Comparison of ENCODE assay signal across 11 mouse cellular contexts in the genomic region with DNA sequence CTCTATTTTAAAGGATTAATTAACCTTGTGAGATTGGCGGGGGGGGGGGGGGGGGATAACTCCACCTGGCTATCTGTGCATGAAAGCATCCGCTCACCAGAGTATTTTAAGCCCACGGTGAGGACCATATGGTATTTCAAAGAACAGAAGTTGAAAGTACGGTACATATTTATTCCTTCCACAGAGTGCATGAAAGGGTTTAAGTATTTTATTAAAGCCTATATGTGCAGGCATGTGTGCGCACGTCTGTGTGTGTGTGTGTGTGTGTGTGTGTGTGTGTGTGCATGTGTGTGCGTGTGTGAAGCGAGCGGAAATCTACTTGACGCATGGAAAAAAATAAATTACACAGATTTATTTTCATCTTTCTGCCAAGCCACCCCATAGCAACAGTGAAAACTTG. TPM values are rescaled to one million over a fixed set of nuclear protein-coding genes. Genes with fewer than 3 reads are reported as not detected.
DNase-seq lines count a peak whose midpoint lies in the region; ATAC-seq and TF ChIP-seq lines count a peak whose summit lies in the region.
"Had no signal": no experiment of that assay in that cellular context is flagged by ENCODE, and none has a peak within 500 bp of the region (broad histone marks: within the 10 kb centered on the region; RNA-seq: fewer than 3 reads in every experiment).

No protein-coding gene starts in this region.

- no peak overlapping the region for H3K9ac ChIP-seq in kidney, postnatal 0 days (ENCODE audit: low read depth, low read length)
- peak overlapping the region; percentile 49 for H3K9ac ChIP-seq in forebrain, embryonic 12.5 days
- no peak overlapping the region for H3K9ac ChIP-seq in hindbrain, postnatal 0 days (replicated peaks; ENCODE audit: low read length)
- peak overlapping the region; percentile 57 for H3K9ac ChIP-seq in neural tube, embryonic 13.5 days

- TF ChIP-seq CTCF in kidney, postnatal 0 days (IDR thresholded peaks at IDR 0.05; ENCODE audit: low read depth), result no peak
- TF ChIP-seq CTCF in hindbrain, postnatal 0 days (IDR thresholded peaks at IDR 0.05; ENCODE audit: low read depth), result no peak

- H3K4me2 ChIP-seq in kidney, postnatal 0 days (ENCODE audit: low read length), result peak overlapping the region; percentile 21
- peak overlapping the region; percentile 53 for H3K4me2 ChIP-seq in forebrain, embryonic 12.5 days
- peak overlapping the region; percentile 50 for H3K4me2 ChIP-seq in hindbrain, postnatal 0 days (ENCODE audit: low read depth, low read length)
- peak overlapping the region; percentile 47 for H3K4me2 ChIP-seq in neural tube, embryonic 13.5 days

- no peak for DNase-seq in kidney, postnatal 0 days (ENCODE audit: low spot score)
- DNase-seq in kidney, adult 8-10 months, result no peak
- DNase-seq in hindbrain, postnatal 0 days (ENCODE audit: low spot score), result peak; percentile 12
- no peak for DNase-seq in gastrocnemius, postnatal 25 days
- no peak for DNase-seq in lung, postnatal 4 days
- no peak for DNase-seq in lung, postnatal 10 days
- DNase-seq: adrenal gland, postnatal 14 days; layer of hippocampus, postnatal 36 days had no signal

- no peak overlapping the region for H3K27ac ChIP-seq in kidney, postnatal 0 days
- peak overlapping the region; percentile 71; the same call in 1 of the 2 replicates for H3K27ac ChIP-seq in forebrain, embryonic 12.5 days
- H3K27ac ChIP-seq in hindbrain, postnatal 0 days, result no peak overlapping the region
- no peak overlapping the region for H3K27ac ChIP-seq in neural tube, embryonic 13.5 days (replicated peaks)

- WGBS in kidney, postnatal 0 days, result 59% methylated on average over 10 of the region's 10 CpGs
- WGBS in forebrain, embryonic 12.5 days, result 27% methylated on average over 10 of the region's 10 CpGs
- whole genome bisulfite sequencing in hindbrain, postnatal 0 days, result 25% methylated on average over 10 of the region's 10 CpGs
- WGBS in neural tube, embryonic 13.5 days, result 41% methylated on average over 10 of the region's 10 CpGs

- H3K4me3 ChIP-seq in kidney, postnatal 0 days (replicated peaks; ENCODE audit: low read depth, low read length), result no peak overlapping the region
- peak overlapping the region; percentile 19 for H3K4me3 ChIP-seq in forebrain, embryonic 12.5 days (replicated peaks)
- no peak overlapping the region for H3K4me3 ChIP-seq in hindbrain, postnatal 0 days (ENCODE audit: low read length)
- peak overlapping the region; percentile 9; the same call in 1 of the 2 replicates for H3K4me3 ChIP-seq in neural tube, embryonic 13.5 days

- no peak for ATAC-seq in kidney, postnatal 0 days (replicated peaks; ENCODE audit: low FRiP score, low read depth)
- ATAC-seq in forebrain, embryonic 12.5 days (ENCODE audit: low FRiP score), result peak; percentile 49
- ATAC-seq in hindbrain, postnatal 0 days, result peak; percentile 38; the same call in 1 of the 2 replicates
- ATAC-seq in neural tube, embryonic 13.5 days (ENCODE audit: low read depth), result no peak; the same call in 1 of the 2 replicates
- ATAC-seq: lung, postnatal 0 days had no signal

- H3K4me1 ChIP-seq in kidney, postnatal 0 days (replicated peaks; ENCODE audit: insufficient read depth, low read length), result no peaks in the 10 kb centered on the region; the same call in 1 of the 2 replicates
- peaks cover 18% of the 10 kb centered on the region for H3K4me1 ChIP-seq in forebrain, embryonic 12.5 days
- no peaks in the 10 kb centered on the region; the same call in 1 of the 2 replicates for H3K4me1 ChIP-seq in hindbrain, postnatal 0 days (ENCODE audit: insufficient read depth, low read length)
- peaks cover 15% of the 10 kb centered on the region for H3K4me1 ChIP-seq in neural tube, embryonic 13.5 days (replicated peaks)

- no peaks in the 10 kb centered on the region for H3K27me3 ChIP-seq in kidney, postnatal 0 days (ENCODE audit: insufficient read depth, low read length)
- peaks cover 31% of the 10 kb centered on the region for H3K27me3 ChIP-seq in forebrain, embryonic 12.5 days
- no peaks in the 10 kb centered on the region for H3K27me3 ChIP-seq in hindbrain, postnatal 0 days (ENCODE audit: insufficient read depth, low read length)
- H3K27me3 ChIP-seq in neural tube, embryonic 13.5 days, result peaks cover 6% of the 10 kb centered on the region; the same call in 1 of the 2 replicates

- H3K9me3 ChIP-seq in kidney, postnatal 0 days (replicated peaks; ENCODE audit: low read length), result no peaks in the 10 kb centered on the region
- H3K9me3 ChIP-seq in forebrain, embryonic 12.5 days, result no peaks in the 10 kb centered on the region
- H3K9me3 ChIP-seq in hindbrain, postnatal 0 days (ENCODE audit: low read length), result no peaks in the 10 kb centered on the region
- no peaks in the 10 kb centered on the region for H3K9me3 ChIP-seq in neural tube, embryonic 13.5 days

- no peaks in the 10 kb centered on the region for H3K36me3 ChIP-seq in kidney, postnatal 0 days (ENCODE audit: insufficient read depth, low read length)
- no peaks in the 10 kb centered on the region for H3K36me3 ChIP-seq in forebrain, embryonic 12.5 days (replicated peaks)
- no peaks in the 10 kb centered on the region for H3K36me3 ChIP-seq in hindbrain, postnatal 0 days (ENCODE audit: insufficient read depth, low read length)
- no peaks in the 10 kb centered on the region for H3K36me3 ChIP-seq in neural tube, embryonic 13.5 days

RNA-seq across cellular contexts. Expression of gene Ccne1, which starts 32.4 kb away (rescaled TPM):
- 20.2 and 24.2 TPM in 2 replicates for polyA plus RNA-seq in kidney, postnatal 0 days (2015; fragmentation: Nextera tagmentation; extraction: Ambion mirVana)
- 43.4 and 44.1 TPM in 2 replicates for polyA plus RNA-seq in forebrain, embryonic 12.5 days (2016; fragmentation: Nextera tagmentation; extraction: Ambion mirVana)
- total RNA-seq in hindbrain, postnatal 0 days (2014; rRNA removed), result 11.5 and 15.7 TPM in 2 replicates
- polyA plus RNA-seq in hindbrain, postnatal 0 days (2015; fragmentation: Nextera tagmentation; extraction: Ambion mirVana), result 19.7 and 20.6 TPM in 2 replicates
- polyA plus RNA-seq in neural tube, embryonic 13.5 days (2015; fragmentation: Nextera tagmentation; extraction: Ambion mirVana), result 18.1 and 18.2 TPM in 2 replicates
- 1 to 10 TPM in 1 of 2 experiments, under 1 TPM in 1; 0.33 to 1.3 TPM for total RNA-seq in gastrocnemius, postnatal 25 days (2021)

RNA-seq across cellular contexts. Expression of gene Uri1, which starts 51.6 kb away (rescaled TPM):
- 52.1 and 57.9 TPM in 2 replicates for polyA plus RNA-seq in kidney, postnatal 0 days (2015; fragmentation: Nextera tagmentation; extraction: Ambion mirVana)
- 45.9 and 46.7 TPM in 2 replicates for polyA plus RNA-seq in forebrain, embryonic 12.5 days (2016; fragmentation: Nextera tagmentation; extraction: Ambion mirVana)
- total RNA-seq in hindbrain, postnatal 0 days (2014; rRNA removed), result 28.0 and 29.1 TPM in 2 replicates
- 37.2 and 38.3 TPM in 2 replicates for polyA plus RNA-seq in hindbrain, postnatal 0 days (2015; fragmentation: Nextera tagmentation; extraction: Ambion mirVana)
- 40.8 and 41.2 TPM in 2 replicates for polyA plus RNA-seq in neural tube, embryonic 13.5 days (2015; fragmentation: Nextera tagmentation; extraction: Ambion mirVana)
- 10 to 100 TPM; 20.5 to 25.2 TPM for total RNA-seq in gastrocnemius, postnatal 25 days (2021)

Comparison
In these comparisons a context has a peak if more than half of its experiments do, and no peak if none do; other contexts are left out.
1. ATAC-seq: peak in forebrain, embryonic 12.5 days (single experiment) and hindbrain, postnatal 0 days (single experiment); none in kidney, postnatal 0 days (single experiment) and neural tube, embryonic 13.5 days (single experiment).
2. H3K4me3 ChIP-seq: peak in forebrain, embryonic 12.5 days (single experiment) and neural tube, embryonic 13.5 days (single experiment); none in kidney, postnatal 0 days (single experiment) and hindbrain, postnatal 0 days (single experiment).
3. H3K9ac ChIP-seq: peak in forebrain, embryonic 12.5 days (single experiment) and neural tube, embryonic 13.5 days (single experiment); none in kidney, postnatal 0 days (single experiment) and hindbrain, postnatal 0 days (single experiment).
4. Peak in every context shown above with its lines, with median percentiles within 50 percentile points of each other: H3K4me2 ChIP-seq.